Mouse (Mus musculus) adrenal gland, adult 8-10 months (tissue): ENCODE results near the gene Rngtt. TPM values are rescaled to one million over a fixed set of nuclear protein-coding genes. Genes with fewer than 3 reads are reported as not detected.
"Not testable (repeated sequence)": the region's sequence is repeated elsewhere in the genome, so short reads cannot be mapped to it uniquely, and the experiment has no call there.

Experiments
- DNase-seq: peaks from one replicate; pipeline ENCODE4 v3.0.0; 2022
- total RNA-seq, 4 experiments: library from RNA; stranded (reverse); gene quantifications; 2 replicates each; pipeline ENCODE4 v1.2.4; 2022

Gene Rngtt
- total RNA-seq, 4 experiments from 2014 or later, result 33.0 to 43.2 (median 38.8) TPM

GRCm38 (mm10) chr4:33310840-33311437 lies 828 bp downstream of the Rngtt start:
- DNase-seq, result no peak

GRCm38 (mm10) chr4:33314150-33314549 lies 4.0 kb downstream of the Rngtt start:
- DNase-seq, result not testable (repeated sequence)

GRCm38 (mm10) chr4:33315840-33316239 lies 5.7 kb downstream of the Rngtt start:
- no peak for DNase-seq

GRCm38 (mm10) chr4:33331147-33331546 lies 21.0 kb downstream of the Rngtt start:
- no peak for DNase-seq

- DNase-seq, result peak; percentile 32
Observed at GRCm38 (mm10) chr4:33332956-33333455, 22.9 kb downstream of the Rngtt start.

GRCm38 (mm10) chr4:33337999-33338398 lies 27.9 kb downstream of the Rngtt start:
- DNase-seq, result peak; percentile 50

- DNase-seq, result no peak
Observed at GRCm38 (mm10) chr4:33342877-33343731, 33.0 kb downstream of the Rngtt start.

GRCm38 (mm10) chr4:33343732-33344057 lies 33.6 kb downstream of the Rngtt start:
- DNase-seq, result no peak

- DNase-seq, result no peak
Observed at GRCm38 (mm10) chr4:33363451-33363850, 53.3 kb downstream of the Rngtt start.

GRCm38 (mm10) chr4:33374916-33375315 lies 64.8 kb downstream of the Rngtt start:
- no peak for DNase-seq

- DNase-seq, result no peak
Observed at GRCm38 (mm10) chr4:33377642-33378041, 67.5 kb downstream of the Rngtt start.

GRCm38 (mm10) chr4:33378894-33379293 lies 68.8 kb downstream of the Rngtt start:
- DNase-seq, result peak; percentile 14

GRCm38 (mm10) chr4:33388899-33389298 lies 78.8 kb downstream of the Rngtt start:
- no peak for DNase-seq

- DNase-seq, result no peak
Observed at GRCm38 (mm10) chr4:33390660-33391059, 80.5 kb downstream of the Rngtt start.

- DNase-seq, result no peak
Observed at GRCm38 (mm10) chr4:33393437-33393836, 83.3 kb downstream of the Rngtt start.

GRCm38 (mm10) chr4:33396222-33397176 lies 86.4 kb downstream of the Rngtt start:
- peak; percentile 64 for DNase-seq

- DNase-seq, result no peak
Observed at GRCm38 (mm10) chr4:33405723-33406293, 95.7 kb downstream of the Rngtt start.

- DNase-seq, result no peak
Observed at GRCm38 (mm10) chr4:33413791-33414190, 103.7 kb downstream of the Rngtt start.

GRCm38 (mm10) chr4:33414781-33415180 lies 104.7 kb downstream of the Rngtt start:
- no peak for DNase-seq

- DNase-seq, result no peak
Observed at GRCm38 (mm10) chr4:33417391-33417790, 107.3 kb downstream of the Rngtt start.

- no peak for DNase-seq
Observed at GRCm38 (mm10) chr4:33419644-33420043, 109.5 kb downstream of the Rngtt start.

GRCm38 (mm10) chr4:33428856-33429255 lies 118.7 kb downstream of the Rngtt start:
- no peak for DNase-seq
